Mouse (Mus musculus) kidney, postnatal 14 days (tissue): ENCODE results near the gene Cacng6.
A peak's percentile ranks its signal among the peaks of the same experiment; 100 is the strongest.

Source experiments
- DNase-seq: peaks from one replicate; pipeline ENCODE4 v3.0.0; 2022; ENCODE audit warnings: mixed read lengths

Cacng6 gene

GRCm38 (mm10) chr7:3421297-3421696, 2.7 kb upstream of the Cacng6 start:
- no peak for DNase-seq

GRCm38 (mm10) chr7:3422051-3422450, 1.9 kb upstream of the Cacng6 start:
- no peak for DNase-seq

- no peak for DNase-seq
Measured at GRCm38 (mm10) chr7:3423430-3423829, 565 bp upstream of the Cacng6 start.

- DNase-seq: no peak
Measured at GRCm38 (mm10) chr7:3425141-3425540, 1.1 kb downstream of the Cacng6 start.

DNA sequence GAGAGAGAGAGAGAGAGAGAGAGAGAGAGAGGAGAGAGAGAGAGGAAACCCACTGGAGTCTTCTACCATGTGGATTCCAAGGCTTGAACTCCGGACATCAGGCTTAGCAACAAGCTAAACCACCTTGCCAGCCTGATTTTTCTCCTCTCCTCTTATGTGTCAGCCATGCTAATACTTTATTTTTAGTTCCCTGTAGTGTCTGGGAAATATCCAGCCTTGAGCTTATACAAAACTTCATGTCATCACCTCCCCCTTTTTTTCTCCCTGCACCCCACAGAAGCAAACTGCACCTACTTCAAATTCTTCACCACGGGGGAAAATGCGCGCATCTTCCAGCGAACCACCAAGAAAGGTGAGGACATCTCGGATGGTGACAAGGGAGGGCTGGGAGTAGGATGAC, 6.2 kb downstream of the Cacng6 start:
- no peak for DNase-seq

DNA sequence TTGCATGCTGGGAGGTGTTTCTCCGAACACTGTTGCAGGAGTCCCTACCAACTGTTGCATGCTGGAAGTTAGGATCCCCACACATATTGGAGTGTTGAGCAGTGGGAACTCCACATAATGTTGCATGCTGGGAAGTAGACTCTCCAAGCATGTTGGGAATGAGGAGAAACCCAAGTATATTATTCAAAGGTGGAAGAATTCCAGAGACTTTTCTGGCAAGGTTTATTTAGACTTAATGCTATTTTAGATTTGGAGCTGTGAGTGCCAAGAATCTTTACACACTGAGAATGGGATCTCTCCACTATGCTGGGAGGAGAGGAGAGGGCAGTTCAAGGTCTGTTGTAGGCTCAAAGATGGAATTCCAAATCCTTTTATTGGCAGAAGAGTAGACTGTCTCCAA, 8.1 kb downstream of the Cacng6 start:
- no peak for DNase-seq

DNA sequence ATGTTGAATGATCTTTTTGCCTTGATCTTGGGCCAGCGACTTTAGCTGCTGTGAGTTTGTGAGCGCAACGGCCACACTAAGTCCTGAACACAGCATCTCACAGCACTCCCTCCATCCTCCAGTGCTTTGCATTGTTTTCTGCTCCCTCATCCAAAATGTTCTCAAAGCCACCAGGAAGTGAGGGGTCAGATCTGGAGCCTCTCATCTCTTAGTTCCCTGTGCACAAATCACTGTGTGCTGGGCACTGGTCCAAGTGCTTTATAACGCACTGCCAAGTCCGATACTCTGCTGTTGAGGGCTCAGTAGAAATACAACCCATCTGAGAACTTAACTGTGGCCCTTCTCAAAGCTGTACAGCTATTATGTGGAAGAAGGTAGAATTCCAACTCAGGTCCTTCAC, 13.9 kb downstream of the Cacng6 start:
- peak; percentile 38 for DNase-seq

GRCm38 (mm10) chr7:3439984-3440383, 16.0 kb downstream of the Cacng6 start:
- no peak for DNase-seq

- DNase-seq: no peak
Measured at GRCm38 (mm10) chr7:3440526-3440925, 16.5 kb downstream of the Cacng6 start.

- DNase-seq: no peak
Measured at GRCm38 (mm10) chr7:3442476-3443062, 18.6 kb downstream of the Cacng6 start.

DNA sequence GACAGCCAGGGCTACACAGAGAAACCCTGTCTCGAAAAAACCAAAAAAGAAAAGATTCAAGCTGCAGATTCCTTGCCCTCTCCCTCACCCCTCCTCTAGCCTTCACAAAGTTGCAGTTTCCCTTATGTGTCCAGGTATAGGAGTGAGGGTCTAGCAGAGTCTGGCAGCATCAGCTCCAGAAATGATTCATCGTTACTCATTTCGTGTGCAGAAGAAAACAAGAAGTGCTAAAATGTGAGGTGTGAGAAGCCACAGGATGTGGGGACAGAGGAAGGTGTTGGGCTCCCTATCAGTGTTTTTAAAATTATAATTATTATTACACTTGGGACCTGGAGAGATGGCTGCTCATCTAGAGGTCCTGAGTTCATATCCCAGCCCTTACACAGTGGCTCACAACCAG, 20.7 kb downstream of the Cacng6 start:
- no peak for DNase-seq

GRCm38 (mm10) chr7:3446584-3446983, 22.6 kb downstream of the Cacng6 start:
- DNase-seq: peak; percentile 18

GRCm38 (mm10) chr7:3447026-3447425, 23.0 kb downstream of the Cacng6 start:
- no peak for DNase-seq

DNA sequence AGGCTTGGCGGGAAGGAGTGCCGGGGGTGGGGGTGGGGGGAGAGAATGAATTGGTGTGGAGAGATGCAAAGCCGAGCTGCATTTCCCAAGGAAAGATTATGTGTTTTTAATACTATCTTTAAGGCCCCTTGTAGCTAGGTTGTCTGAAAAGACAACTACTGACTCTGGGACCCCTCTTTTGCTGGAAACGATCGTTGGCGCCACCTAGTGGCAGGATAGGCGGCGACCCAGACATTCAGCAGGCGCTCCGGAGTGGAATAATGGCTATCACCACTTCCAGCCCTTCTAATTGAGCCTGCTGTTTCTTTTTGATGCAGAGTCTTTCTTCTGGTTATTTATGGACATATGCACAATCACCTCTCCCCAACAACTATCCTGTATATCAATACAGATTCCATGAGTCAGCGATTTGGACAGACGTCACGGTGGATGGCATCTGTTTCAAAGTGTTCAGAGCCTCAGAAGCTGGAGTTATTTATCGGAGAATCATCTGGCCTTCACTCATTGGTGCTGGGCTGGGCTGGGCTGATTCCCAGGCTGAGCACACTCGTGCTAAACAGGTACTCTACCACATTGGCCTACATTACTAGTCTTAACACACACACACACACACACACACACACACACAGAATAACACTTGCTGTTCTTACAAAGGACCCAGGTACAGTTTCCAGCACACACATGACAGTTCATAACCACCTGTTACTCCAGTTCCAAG, 24.9 kb downstream of the Cacng6 start:
- DNase-seq: peak; percentile 74

GRCm38 (mm10) chr7:3450671-3451070, 26.7 kb downstream of the Cacng6 start:
- DNase-seq: no peak

- no peak for DNase-seq
Measured at GRCm38 (mm10) chr7:3451161-3451560, 27.2 kb downstream of the Cacng6 start.

DNA sequence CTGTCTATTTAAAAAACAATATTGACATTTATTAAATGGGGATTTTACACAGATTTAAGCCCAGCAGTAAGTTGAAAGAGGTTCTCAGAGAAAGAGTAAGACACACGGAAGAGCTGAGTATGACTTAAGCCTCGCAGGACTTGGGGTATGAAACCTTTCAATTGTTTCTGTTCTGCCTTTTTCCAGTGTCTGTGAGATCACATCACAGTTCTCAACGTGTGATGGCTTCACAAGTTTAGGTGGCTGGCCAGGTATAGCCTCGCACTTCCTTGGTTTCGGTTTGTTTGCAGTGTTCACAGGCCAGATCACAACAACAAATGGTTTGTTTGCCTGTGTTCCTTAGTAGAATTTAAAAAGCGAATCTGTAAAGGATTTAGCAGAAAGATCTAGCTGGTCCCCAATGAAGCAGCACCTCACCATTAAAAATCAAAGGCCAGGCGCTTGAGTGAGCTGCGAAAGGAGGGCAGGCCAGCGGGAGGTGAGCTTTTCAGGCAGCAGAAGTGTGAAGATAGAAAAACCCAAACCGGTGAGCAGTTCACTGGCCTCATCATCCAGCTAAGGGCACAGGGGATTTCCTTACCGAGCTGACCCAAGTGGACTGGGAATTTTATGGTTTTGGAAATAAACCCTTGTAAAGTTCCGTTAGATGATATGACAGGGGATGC, 29.0 kb downstream of the Cacng6 start:
- DNase-seq: no peak

GRCm38 (mm10) chr7:3453486-3454183, 29.6 kb downstream of the Cacng6 start:
- no peak for DNase-seq

- DNase-seq: no peak
Measured at GRCm38 (mm10) chr7:3457111-3457840, 33.3 kb downstream of the Cacng6 start.

DNA sequence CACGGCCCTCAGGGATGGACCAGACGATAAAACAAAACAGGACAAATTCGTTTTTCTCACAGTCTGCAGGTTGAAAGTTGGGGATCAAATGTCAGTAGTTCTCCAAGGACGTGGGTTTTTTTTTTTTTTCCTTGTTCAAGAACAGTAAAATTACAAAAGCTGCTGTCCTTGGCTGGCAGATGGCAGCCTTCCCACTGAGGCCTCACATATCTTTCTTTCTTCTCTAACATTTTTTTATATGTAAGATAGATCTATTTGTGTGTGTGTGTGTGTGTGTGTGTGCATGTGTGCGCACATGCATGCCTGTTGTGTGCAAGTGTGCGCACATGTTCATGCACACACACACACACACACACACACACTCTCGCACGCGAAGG, 33.8 kb downstream of the Cacng6 start:
- DNase-seq: no peak

- DNase-seq: no peak
Measured at GRCm38 (mm10) chr7:3460261-3460660, 36.3 kb downstream of the Cacng6 start.

DNA sequence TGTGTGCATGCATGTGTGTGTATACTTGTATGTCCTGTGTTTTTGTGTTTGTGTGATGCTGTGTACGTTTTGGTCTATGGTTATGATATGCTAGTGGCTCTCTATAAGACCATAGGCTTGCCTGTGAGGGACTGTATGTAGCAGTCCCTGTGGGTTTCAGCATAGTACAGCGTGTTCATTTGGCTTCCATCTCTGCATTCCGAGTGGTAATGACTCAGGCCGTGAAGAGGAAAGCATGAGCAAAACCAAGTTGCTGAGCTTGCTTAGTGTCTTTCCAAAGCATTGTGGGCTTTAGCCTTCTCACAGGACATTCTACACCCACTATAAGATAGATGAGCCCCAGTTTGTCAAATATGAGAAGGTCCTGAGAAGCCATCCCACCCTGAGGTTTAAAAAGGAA, 39.3 kb downstream of the Cacng6 start:
- DNase-seq: no peak

GRCm38 (mm10) chr7:3468614-3469013, 44.6 kb downstream of the Cacng6 start:
- no peak for DNase-seq
